ENCODE assay signal across 12 mouse cellular contexts in genomic region chr11:74393489-74393888, GRCm38 (mm10). TPM values are rescaled to one million over a fixed set of nuclear protein-coding genes. Genes with fewer than 3 reads are reported as not detected.
DNase-seq lines count a peak whose midpoint lies in the region; ATAC-seq and TF ChIP-seq lines count a peak whose summit lies in the region.
"Had no signal": no experiment of that assay in that cellular context is flagged by ENCODE, and none has a peak within 500 bp of the region (broad histone marks: within the 10 kb centered on the region; RNA-seq: fewer than 3 reads in every experiment).

No protein-coding gene starts in this region.

- DNase-seq in left cerebral cortex, adult 11 months (ENCODE audit: low spot score): peak; percentile 24
- no peak for DNase-seq in left cerebral cortex, adult 9 months (ENCODE audit: low spot score in 2 of 2)
- peak; percentile 62 for DNase-seq in adrenal gland, postnatal 25 days
- no peak for DNase-seq in hindbrain, embryonic 10.5 days (ENCODE audit: low spot score)
- DNase-seq in gastrocnemius, postnatal 14 days: no peak
- no peak for DNase-seq in lung, postnatal 14 days
- DNase-seq in lung, postnatal 0 days (ENCODE audit: low spot score): no peak
- DNase-seq: layer of hippocampus, postnatal 36 days had no signal

- no peaks in the 10 kb centered on the region for H3K27me3 ChIP-seq in hindbrain, embryonic 10.5 days (ENCODE audit: insufficient read depth, poor library complexity, severe bottlenecking)
- no peaks in the 10 kb centered on the region for H3K27me3 ChIP-seq in midbrain, embryonic 12.5 days
- H3K27me3 ChIP-seq in lung, postnatal 0 days (replicated peaks; ENCODE audit: insufficient read depth, low read length): no peaks in the 10 kb centered on the region
- H3K27me3 ChIP-seq: embryonic facial prominence, embryonic 13.5 days had no signal

- H3K4me3 ChIP-seq in hindbrain, embryonic 10.5 days: no peak overlapping the region
- H3K4me3 ChIP-seq in midbrain, embryonic 12.5 days: no peak overlapping the region
- no peak overlapping the region for H3K4me3 ChIP-seq in lung, postnatal 0 days (ENCODE audit: low read depth, low read length)
- H3K4me3 ChIP-seq: embryonic facial prominence, embryonic 13.5 days had no signal

- TF ChIP-seq EP300 in lung, postnatal 0 days (IDR thresholded peaks at IDR 0.05): no peak

- H3K4me2 ChIP-seq in midbrain, embryonic 12.5 days (replicated peaks): no peak overlapping the region
- H3K4me2 ChIP-seq in lung, postnatal 0 days (replicated peaks; ENCODE audit: low read depth, low read length): no peak overlapping the region
- H3K4me2 ChIP-seq: embryonic facial prominence, embryonic 13.5 days had no signal

- peak overlapping the region; percentile 53; the same call in 1 of the 2 replicates for H3K27ac ChIP-seq in hindbrain, embryonic 10.5 days
- H3K27ac ChIP-seq in midbrain, embryonic 12.5 days (replicated peaks): no peak overlapping the region
- H3K27ac ChIP-seq in lung, postnatal 0 days (ENCODE audit: low read length): no peak overlapping the region
- H3K27ac ChIP-seq: embryonic facial prominence, embryonic 13.5 days had no signal

- no peaks in the 10 kb centered on the region for H3K36me3 ChIP-seq in hindbrain, embryonic 10.5 days
- no peaks in the 10 kb centered on the region for H3K36me3 ChIP-seq in midbrain, embryonic 12.5 days
- H3K36me3 ChIP-seq in lung, postnatal 0 days (ENCODE audit: insufficient read depth, low read length): no peaks in the 10 kb centered on the region
- H3K36me3 ChIP-seq: embryonic facial prominence, embryonic 13.5 days had no signal

- peaks cover 10% of the 10 kb centered on the region for H3K4me1 ChIP-seq in hindbrain, embryonic 10.5 days (replicated peaks)
- H3K4me1 ChIP-seq in midbrain, embryonic 12.5 days: peaks cover 8% of the 10 kb centered on the region
- no peaks in the 10 kb centered on the region for H3K4me1 ChIP-seq in lung, postnatal 0 days (ENCODE audit: insufficient read depth, low read depth, low read length)
- H3K4me1 ChIP-seq: embryonic facial prominence, embryonic 13.5 days had no signal

- WGBS in hindbrain, embryonic 10.5 days: 68% methylated on average over 5 of the region's 5 CpGs
- 53% methylated on average over 5 of the region's 5 CpGs for WGBS in midbrain, embryonic 12.5 days
- 70% methylated on average over 5 of the region's 5 CpGs for WGBS in lung, postnatal 0 days

- intact Hi-C loops in gastrocnemius, postnatal 14 days (cut with DNase I; ENCODE audit: low total_unique reads): no loop called here

- ATAC-seq in midbrain, embryonic 12.5 days (ENCODE audit: low FRiP score, low read depth): peak; percentile 71
- ATAC-seq in lung, postnatal 0 days: no peak

- H3K9me3 ChIP-seq in hindbrain, embryonic 10.5 days: no peaks in the 10 kb centered on the region
- no peaks in the 10 kb centered on the region for H3K9me3 ChIP-seq in midbrain, embryonic 12.5 days
- H3K9me3 ChIP-seq in lung, postnatal 0 days (ENCODE audit: low read length): no peaks in the 10 kb centered on the region
- H3K9me3 ChIP-seq: embryonic facial prominence, embryonic 13.5 days had no signal

- no peak overlapping the region for H3K9ac ChIP-seq in midbrain, embryonic 12.5 days (replicated peaks)
- H3K9ac ChIP-seq in lung, postnatal 0 days (replicated peaks; ENCODE audit: low read depth): no peak overlapping the region
- H3K9ac ChIP-seq: embryonic facial prominence, embryonic 13.5 days had no signal

- TF ChIP-seq CTCF in lung, postnatal 0 days (IDR thresholded peaks at IDR 0.05): no peak

RNA-seq across cellular contexts. Expression of gene Olfr412, which starts 31.6 kb away (rescaled TPM):
- total RNA-seq in adrenal gland, postnatal 25 days (2021): not detected in 2 replicates
- polyA plus RNA-seq in hindbrain, embryonic 10.5 days (2016; fragmentation: Nextera tagmentation; extraction: Ambion mirVana): not detected in 2 replicates
- not detected in 2 replicates for polyA plus RNA-seq in midbrain, embryonic 12.5 days (2016; fragmentation: Nextera tagmentation; extraction: Ambion mirVana)
- not detected for total RNA-seq in gastrocnemius, postnatal 14 days (2021)
- polyA plus RNA-seq in lung, postnatal 0 days (2015; fragmentation: Nextera tagmentation; extraction: Ambion mirVana): not detected in 2 replicates
- total RNA-seq: heart, adult 18-20 months; layer of hippocampus, postnatal 36 days had no signal
- polyA plus RNA-seq: embryonic facial prominence, embryonic 13.5 days; spleen, adult 2 months had no signal

RNA-seq across cellular contexts. Expression of gene Olfr411, which starts 41.0 kb away (rescaled TPM):
- not detected in 2 replicates for total RNA-seq in adrenal gland, postnatal 25 days (2021)
- polyA plus RNA-seq in hindbrain, embryonic 10.5 days (2016; fragmentation: Nextera tagmentation; extraction: Ambion mirVana): not detected in 2 replicates
- not detected in 2 replicates for polyA plus RNA-seq in midbrain, embryonic 12.5 days (2016; fragmentation: Nextera tagmentation; extraction: Ambion mirVana)
- total RNA-seq in gastrocnemius, postnatal 14 days (2021): not detected
- polyA plus RNA-seq in lung, postnatal 0 days (2015; fragmentation: Nextera tagmentation; extraction: Ambion mirVana): not detected in 2 replicates
- total RNA-seq: heart, adult 18-20 months; layer of hippocampus, postnatal 36 days had no signal
- polyA plus RNA-seq: embryonic facial prominence, embryonic 13.5 days; spleen, adult 2 months had no signal

RNA-seq across cellular contexts. Expression of gene Olfr410, which starts 55.7 kb away (rescaled TPM):
- total RNA-seq in adrenal gland, postnatal 25 days (2021): not detected in 2 replicates
- polyA plus RNA-seq in hindbrain, embryonic 10.5 days (2016; fragmentation: Nextera tagmentation; extraction: Ambion mirVana): not detected in 2 replicates
- polyA plus RNA-seq in midbrain, embryonic 12.5 days (2016; fragmentation: Nextera tagmentation; extraction: Ambion mirVana): not detected in 2 replicates
- not detected for total RNA-seq in gastrocnemius, postnatal 14 days (2021)
- polyA plus RNA-seq in lung, postnatal 0 days (2015; fragmentation: Nextera tagmentation; extraction: Ambion mirVana): not detected in 2 replicates
- total RNA-seq: heart, adult 18-20 months; layer of hippocampus, postnatal 36 days had no signal
- polyA plus RNA-seq: embryonic facial prominence, embryonic 13.5 days; spleen, adult 2 months had no signal

Comparison
In these comparisons a context has a peak if more than half of its experiments do, and no peak if none do; other contexts are left out.
1. DNase-seq: peak in left cerebral cortex, adult 11 months (single experiment) and adrenal gland, postnatal 25 days (single experiment); none in left cerebral cortex, adult 9 months (0 of 2), hindbrain, embryonic 10.5 days (single experiment), gastrocnemius, postnatal 14 days (single experiment), lung, postnatal 14 days (single experiment) and lung, postnatal 0 days (single experiment).